Mouse (Mus musculus) layer of hippocampus, adult 11-12 months (tissue): ENCODE results near the gene Abcf1.
A peak's percentile ranks its signal among the peaks of the same experiment; 100 is the strongest.
"Not testable (repeated sequence)": the region's sequence is repeated elsewhere in the genome, so short reads cannot be mapped to it uniquely, and the experiment has no call there.

Source experiments
- DNase-seq: peaks from one replicate; pipeline ENCODE4 v3.0.0; 2022; ENCODE audit warnings: low spot score

The Abcf1 gene

DNA sequence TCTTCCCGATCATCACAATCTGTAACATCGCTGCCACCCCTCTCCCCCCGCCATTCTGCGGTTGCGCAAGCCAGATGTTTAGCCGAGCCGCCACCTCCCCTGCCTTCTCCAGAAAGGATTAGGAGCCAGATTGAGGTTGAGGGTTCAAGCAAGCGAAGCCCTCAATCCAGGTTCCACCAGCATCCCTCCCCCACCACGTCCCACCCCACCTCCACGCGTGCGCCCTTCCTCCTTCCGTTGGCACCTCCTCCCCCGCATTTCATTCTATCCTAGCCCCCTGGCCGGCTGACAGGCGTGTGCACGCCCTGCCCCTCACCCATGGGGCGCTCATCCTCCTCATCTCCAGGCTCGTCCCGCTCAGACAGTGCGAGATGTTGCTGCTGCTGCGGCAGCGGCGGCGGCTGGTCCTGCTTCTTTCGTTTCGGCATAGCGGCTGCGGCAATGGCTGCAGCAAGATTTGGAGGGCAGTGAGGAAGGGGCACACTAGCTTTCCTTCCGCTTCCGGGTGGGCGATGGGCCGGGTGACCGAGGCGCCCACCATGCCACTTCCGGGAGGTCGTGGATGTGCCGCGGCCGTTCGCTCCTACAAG lies 9.3 kb upstream of the Abcf1 start:
- DNase-seq: peak; percentile 91

DNA sequence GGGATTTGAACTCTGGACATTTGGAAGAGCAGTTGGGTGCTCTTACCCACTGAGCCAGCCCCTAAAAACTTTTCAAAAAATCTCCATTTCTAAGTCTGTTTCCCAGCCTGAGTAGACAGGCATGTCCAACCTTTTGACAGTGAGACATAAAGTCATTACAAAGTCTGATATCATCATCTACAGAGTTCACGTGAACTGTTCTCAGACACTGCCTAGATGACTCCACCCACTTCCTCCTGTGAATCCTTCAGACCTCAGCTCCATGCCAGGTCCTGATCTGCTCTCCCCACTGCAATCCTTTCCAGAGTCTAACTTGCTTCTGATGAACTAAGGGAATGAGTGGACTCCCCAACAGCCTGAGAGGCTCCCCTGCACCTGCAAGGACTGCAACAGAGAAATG lies 2.6 kb upstream of the Abcf1 start:
- DNase-seq: no peak

DNA sequence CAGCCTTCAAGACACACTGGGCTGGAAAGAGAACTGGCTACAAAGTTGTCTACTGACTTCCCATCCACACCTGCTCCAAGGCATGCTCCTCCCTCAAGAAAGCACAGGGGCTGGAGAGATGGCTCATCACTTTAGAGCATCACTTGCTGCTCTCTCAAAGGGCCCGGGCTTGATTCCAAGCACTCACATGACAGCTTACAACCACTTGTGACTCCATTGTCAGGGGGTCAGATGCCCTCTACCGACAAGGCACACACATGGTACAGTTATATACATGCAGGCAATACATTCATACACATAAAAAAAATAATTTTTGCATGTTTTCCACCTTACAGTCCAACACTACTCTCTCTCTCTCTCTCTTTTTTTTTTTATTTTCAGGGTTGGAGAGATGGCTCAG lies 1.9 kb downstream of the Abcf1 start:
- DNase-seq: no peak

DNA sequence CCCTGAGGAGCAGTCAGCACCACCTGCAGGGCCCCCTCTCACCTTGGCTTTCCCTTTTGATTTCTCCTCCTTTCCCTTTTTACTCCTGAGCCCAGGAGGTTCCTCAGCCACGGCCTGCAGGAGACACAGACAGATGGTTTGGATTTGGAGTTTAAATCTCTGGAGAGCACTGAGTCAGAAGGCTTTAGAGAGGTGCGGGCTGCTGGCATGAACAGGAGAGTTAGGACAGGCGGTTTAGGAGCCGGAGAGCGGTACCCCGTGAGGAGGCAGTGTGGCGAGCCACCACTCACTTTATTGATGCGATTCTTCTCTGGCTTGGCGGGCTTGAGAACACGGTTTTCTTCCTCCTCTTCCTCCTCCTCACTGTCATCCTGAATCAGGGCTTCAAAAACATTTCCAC lies 6.3 kb downstream of the Abcf1 start:
- no peak for DNase-seq

DNA sequence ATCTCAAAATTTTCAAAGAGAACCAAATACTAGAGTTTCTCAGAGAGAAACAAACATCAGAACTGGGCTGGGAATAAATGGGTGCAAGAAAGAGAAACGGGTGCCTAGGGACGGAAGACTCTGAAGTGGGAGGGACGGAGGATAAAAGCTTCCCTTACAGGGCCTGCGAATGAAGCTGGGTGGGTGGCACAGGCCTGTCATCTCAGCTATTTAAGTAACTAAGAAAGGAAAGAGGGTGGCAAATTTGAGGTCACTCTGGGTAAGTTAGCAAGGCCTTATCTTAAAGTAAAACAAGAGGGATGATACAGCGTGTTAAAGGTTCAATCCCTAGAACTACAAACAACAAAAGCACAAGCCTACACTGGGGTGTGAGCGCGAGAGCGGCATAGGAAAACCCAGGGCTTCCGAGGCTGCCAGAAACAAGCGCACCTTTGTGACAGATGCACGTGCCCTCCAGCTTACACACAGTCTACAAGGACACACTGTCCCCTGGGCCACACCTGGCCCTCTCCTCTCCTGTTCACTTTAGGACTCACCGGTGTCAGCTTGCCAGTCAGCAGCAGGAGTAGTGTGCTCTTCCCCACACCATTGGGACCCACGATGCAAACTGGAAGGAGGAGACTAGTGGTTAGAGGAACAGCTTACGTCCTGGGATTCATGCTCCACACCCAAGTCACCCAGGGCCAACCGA lies 10.9 kb downstream of the Abcf1 start:
- DNase-seq: no peak

DNA sequence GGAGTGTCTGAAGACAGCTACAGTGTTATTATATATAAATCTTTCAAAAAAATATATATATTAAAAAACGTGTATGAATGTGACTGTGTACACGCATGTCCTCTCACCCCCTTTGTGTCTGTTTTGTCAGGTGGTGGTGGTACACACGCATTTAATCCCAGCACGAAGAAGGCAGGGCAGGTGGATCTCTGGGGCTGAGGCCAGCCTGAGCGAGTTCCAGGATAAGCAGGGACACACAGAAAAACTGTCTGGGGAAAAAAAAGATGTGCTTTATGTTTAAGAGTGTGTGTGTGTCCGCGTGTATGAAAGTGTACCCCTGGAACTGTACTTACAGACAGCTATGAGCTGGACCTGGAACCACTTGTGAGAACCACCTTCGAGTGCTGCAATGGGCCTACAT lies 14.9 kb downstream of the Abcf1 start:
- no peak for DNase-seq

DNA sequence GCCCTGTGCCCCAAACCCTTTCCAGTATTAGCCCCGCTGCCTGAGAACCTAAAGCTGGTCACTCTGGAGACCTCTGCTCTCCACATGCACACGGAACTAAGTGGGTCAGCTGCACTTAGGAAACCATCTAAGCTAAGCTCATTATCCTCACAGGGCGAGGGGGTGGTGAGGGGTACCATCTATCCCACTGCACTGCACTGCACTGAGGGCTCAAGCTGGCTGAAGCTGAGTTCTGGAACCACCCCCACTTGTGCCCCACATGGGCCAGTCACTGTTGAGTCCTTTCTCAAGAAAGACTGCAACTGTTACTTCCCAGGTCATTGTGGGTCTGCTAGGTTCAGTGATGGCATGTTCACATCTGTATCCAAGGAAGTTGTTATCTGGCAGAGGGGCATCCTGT lies 17.0 kb downstream of the Abcf1 start:
- DNase-seq: not testable (repeated sequence)

DNA sequence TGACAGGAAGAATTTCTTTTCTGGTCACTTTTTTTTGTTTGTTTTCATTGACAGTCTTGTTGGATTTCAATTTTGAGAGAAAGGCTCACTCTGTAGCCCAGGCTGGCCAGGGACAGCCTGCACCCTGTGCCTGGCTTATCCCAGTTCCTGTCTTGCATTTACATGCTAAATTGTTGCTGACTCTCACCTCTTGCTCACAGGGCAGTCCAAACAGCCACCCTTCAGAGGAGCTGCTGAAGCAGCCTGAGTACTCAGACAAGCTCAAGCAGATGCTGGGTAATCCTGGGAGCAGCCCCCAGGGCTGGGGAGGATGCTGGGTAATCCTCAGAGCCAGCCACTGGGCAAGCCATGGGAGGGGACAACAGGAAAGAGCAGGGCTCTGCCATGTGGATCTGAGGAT lies 18.6 kb downstream of the Abcf1 start:
- not testable (repeated sequence) for DNase-seq

DNA sequence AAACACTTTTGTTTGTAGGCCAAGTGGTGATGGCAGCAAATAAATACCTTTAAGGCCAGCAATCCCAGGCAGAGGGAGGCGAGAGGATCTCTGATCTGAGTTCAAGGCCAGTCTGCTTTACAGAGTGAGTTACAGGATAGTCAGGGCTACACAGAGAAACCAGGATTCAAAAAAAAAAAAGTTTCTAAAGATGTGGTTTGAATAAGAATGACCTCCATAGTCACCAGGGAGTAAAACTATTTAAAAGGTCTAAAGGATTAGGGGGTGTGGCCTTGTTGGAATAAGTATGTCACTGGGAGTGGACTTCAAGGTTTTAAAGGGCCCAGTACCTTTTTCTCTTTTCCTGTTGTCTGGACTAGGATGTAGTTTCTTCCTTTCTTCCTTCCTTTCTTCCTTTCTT lies 29.6 kb downstream of the Abcf1 start:
- no peak for DNase-seq

DNA sequence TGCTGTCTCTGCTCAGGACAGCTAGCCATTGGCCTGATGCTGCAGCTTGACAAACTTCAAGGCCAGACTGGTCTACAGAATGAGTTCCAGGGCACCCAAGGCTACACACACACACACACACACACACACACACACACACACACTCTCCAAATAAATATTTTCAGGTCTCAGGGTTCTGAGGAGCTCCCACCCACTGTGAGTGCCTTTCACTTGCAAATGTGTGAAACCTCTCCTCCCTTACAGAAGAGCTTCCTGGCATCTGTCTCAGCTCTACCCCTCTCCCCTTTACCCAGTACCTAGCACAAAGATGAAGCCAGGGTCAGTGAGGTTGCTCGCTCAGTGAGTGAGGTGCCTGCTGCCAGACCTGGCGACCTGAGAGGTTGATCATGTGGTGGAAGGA lies 30.5 kb downstream of the Abcf1 start:
- no peak for DNase-seq

DNA sequence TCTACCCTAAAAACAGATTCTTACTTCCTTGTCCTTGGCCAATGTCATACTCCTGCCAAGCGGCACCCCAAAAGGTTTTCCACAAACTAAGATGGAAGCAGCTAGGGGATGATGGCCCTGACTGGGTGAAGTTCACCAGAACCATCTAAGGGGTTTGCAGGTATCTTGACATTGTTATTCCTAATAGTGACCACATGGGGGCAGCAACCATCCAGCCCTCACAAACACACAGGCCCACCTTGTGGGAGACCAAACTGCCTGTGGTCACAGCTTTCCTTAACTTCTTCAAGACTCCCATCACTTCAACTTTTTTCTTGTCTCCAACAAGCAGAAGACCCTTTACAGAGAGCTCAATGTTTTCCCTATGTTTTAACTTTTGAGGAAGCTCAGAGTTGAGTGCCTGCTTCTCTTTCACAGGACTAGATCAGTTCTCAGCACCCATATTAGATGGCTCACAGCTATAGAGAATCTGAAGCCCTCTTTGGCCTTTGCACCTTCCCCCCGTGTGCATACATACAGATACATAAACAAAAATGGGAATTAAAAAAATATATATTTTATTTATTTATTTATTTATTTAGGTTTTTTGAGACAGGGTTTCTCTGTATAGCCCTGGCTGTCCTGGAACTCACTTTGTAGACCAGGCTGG lies 31.7 kb downstream of the Abcf1 start:
- no peak for DNase-seq

DNA sequence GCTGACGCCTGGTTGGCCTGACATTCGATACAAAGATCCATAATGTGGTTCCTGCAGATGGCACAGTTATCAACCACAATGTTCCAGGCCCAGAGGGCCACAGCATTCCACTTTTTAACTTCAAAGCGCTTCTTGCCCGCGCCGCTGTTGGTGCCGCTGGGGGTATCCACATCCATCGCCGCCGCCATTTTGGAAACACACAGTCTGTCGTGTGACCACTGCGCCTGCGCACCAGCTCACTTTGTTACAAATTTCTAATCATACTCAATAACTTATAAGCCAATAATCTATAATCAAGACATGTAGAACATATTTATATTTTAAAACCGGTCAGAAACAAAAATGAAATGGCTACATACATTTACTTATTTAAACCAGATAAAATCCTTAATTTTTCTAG lies 33.8 kb downstream of the Abcf1 start:
- DNase-seq: not testable (repeated sequence)

DNA sequence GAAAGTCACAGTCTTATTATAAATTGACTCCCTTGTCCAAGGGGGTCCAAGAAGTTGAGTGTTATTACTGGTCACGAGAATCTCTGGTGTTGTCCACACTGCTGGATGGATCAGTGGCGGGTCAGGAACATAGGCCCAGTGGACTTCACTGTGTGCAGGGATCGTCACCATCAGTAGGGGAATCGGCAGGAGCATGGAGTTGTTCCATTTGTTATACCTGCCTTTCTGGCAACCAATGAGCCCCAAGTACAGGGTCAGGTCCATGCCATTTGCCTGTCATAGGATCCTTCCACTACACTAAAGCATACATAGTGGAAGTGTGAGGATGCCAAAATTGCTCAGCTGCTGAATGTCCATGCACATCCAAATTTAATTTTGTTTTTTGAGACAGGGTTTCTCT lies 37.0 kb downstream of the Abcf1 start:
- no peak for DNase-seq

DNA sequence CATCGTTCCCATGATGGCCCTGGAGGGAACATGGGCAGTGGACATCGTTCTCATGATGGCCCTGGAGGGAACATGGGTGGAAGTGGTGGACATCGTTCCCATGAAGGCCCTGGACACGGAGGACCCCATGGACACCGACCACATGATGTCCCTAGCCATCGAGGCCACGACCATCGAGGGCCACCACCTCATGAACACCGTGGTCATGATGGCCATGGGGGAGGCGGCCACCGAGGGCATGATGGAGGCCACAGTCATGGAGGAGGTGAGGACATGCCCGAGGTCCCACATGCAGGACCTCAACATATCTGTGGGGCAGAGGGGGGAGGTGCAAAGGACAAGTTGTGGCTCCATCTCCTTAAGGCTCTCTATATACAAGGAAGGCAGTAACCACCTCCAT lies 38.9 kb downstream of the Abcf1 start:
- DNase-seq: no peak

DNA sequence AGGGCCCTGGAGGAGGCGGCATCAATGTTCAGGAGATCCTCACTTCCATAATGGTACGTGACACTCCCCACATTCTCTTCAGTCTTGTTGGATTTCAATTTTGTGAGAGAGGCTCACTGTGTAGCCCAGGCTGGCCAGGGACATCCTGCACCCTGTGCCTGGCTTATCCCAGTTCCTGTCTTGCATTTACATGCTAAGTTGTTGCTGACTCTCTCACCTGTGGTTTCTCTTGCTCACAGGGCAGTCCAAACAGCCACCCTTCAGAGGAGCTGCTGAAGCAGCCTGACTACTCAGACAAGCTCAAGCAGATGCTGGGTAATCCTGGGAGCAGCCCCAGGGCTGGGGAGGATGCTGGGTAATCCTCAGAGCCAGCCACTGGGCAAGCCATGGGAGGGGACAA lies 40.0 kb downstream of the Abcf1 start:
- no peak for DNase-seq

DNA sequence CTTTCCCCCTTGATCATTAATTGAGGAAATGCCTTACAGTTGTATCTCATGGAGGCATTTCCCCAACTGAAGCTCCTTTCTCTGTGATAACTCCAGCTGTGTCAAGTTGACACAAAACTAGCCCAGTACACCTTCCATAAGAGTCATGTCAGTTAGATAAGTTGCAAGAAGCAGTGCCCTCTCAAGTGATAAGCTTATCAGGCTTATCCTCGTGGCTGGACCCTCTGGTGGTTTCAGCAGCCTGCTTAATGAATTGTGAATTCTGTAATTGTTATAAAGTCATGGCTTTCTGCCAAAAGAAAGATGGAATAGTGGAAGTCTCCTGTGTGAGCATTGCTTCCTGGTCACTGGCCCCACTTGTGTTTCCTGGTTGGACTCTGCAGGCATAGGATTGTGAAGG lies 42.1 kb downstream of the Abcf1 start:
- no peak for DNase-seq

DNA sequence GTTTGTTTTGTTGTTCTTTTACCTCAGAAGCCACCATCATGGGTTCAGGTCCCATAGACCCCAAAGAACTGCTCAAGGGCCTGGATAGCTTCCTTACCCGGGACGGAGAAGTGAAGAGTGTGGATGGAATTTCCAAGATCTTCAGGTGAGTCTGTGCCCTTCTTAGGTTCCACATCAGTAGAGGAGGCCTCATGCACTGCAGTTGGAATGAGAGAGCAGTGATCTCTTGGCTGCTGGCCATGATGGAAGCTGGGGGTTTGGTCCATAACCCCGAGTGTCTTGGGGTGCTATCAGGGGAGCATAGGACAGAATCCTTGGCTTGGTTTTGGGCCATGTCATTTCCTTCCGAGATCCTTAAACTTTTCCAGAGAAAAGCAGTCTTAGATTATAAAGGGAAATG lies 46.3 kb downstream of the Abcf1 start:
- no peak for DNase-seq

DNA sequence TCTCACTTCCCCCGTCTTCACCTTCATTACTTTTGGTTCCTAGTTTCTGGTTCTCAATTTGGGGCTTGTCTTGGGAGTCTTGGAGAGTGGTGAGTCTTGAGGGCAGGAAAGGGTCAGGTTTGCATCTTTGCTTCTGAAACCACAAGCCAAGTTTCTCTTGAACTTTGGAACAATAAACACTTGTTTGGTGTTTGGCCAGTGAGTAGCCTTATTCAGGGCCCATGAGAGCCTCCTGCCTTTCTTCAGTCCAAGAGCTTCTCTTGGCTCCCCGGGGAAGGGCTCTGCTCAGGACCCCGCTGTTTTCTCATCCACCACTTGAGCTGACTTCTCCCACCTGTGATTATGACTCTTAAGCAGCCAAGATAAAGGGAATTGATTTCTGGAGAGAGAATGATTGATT lies 47.0 kb downstream of the Abcf1 start:
- DNase-seq: no peak

DNA sequence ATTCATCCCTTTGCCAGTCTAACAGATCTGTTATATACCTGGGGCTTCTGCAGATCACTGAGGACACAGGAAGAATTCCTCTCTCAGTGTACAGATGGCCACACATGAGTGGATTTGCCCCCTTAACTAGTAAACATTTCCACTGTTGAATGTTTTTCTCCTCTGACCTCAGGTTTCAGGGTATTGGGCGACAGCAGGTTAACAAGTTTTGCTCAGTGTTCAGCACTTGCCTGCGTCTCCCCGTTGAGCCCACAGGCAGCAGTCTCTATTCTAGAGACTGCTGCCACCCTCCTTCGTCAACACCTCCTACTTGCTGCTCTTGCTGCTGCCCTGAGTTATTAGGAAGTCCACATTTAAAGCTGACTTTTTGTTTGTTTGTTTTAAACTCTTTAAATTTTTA lies 47.9 kb downstream of the Abcf1 start:
- no peak for DNase-seq

DNA sequence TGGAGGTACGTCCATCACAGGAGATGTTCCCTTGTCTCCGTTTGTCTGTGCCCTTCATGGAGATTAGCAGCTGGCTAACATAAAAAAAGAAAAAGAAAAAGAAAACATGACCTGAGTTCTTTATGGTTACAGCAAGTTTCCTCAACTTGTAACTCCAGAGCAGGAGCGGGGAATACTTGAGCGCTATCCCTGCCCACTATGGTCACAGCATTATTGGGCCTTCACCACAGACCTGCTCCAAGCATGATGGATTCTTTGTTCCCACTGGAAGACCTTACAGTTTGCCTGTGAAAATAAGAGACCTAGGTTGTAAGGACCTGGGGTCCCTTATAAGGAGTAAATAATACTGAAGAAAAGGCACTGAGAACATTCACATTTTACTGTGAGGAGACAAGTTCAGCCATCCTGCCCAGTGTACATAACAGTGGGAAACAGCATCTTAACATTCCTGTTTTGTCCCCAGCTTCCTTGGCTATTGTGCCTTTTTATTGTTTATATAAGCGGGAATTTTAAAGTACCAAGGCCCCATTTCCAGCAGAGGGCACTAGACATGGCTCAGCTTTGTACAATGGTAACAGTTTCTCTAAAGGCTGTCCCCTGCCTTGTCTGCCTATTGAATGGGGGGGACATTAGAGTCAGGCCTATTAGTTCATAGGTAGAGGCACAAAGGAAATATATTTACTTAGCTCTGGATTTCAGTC lies 48.5 kb downstream of the Abcf1 start:
- no peak for DNase-seq

DNA sequence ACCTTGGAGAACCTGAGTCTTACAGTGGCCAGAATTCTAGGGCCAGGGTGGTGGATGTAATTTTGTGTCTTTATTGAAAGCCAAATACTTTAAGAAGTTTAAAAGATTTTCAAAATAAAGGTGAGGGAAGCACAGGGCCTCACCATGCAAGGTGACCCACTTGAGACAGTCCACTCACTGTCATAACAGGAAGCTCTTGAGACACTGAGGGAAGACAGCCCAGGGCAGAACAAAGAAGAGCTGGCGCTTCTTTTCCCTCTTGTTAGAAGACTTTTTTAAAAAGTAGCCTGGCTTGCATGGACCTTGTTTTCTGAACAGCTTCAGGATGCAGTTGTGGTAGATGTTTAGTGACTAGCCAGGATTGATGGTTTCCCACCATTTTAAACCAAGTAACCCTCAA lies 49.2 kb downstream of the Abcf1 start:
- DNase-seq: no peak

DNA sequence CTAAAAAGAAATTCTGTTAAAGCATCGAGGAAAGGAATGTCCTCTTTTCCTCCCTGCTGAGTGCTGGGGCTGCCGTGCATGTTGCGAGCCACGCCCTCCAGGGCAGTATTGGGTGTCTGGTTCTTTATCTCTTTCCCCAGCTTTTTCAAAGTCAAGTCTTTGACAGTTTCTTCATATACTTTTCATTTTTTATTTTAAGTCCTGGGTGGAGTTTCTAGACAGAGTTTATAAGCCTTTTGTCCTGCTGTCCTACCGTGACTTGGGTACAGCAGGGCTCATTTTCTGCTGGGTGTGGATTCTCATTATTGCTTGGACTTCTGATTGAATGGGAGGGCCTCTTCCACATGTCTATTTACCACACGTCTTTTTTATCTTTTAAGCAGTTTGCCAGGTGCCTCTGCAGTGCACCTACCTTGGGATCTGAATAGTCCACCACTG lies 49.7 kb downstream of the Abcf1 start:
- no peak for DNase-seq

DNA sequence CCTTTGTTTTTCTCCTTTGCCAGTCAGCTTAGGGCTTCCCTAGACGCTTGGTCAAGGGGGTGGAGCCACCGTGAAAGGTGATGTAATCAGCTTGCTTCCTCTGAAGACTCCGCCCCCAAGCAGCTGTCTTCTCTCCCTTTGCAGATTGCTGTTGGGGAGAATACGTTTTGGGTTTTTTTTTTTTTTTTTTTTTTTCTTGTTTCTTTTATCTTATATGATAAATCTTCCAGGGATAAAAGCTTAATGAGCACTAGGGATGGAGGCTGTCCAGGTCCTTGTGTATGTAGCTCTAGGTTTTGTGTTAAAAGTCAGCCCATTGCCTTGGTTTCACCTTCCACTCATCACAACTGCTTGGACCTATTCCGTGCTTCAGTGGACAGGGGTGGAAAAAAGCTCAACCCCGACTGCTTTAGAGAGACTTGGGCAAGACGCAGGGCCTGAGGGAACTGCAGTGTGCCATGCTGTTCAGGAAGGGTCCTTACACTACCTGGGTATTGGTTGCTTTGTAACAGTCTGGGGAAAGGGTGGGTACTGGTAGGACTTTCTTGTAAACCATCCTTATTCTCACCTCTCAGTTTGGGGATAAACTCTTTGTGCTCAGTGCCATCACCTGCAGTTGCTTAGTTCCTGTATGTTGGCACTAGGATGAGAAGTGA lies 50.4 kb downstream of the Abcf1 start:
- DNase-seq: peak; percentile 97
